In genomic region chr4:8430269-8431031, GRCm38 (mm10) we compare ENCODE assay signal across 21 mouse cellular contexts.
DNase-seq lines count a peak whose midpoint lies in the region; ATAC-seq and TF ChIP-seq lines count a peak whose summit lies in the region.
"Had no signal": no experiment of that assay in that cellular context is flagged by ENCODE, and none has a peak within 500 bp of the region (broad histone marks: within the 10 kb centered on the region; RNA-seq: fewer than 3 reads in every experiment).

No protein-coding gene starts in this region.

- H3K4me2 ChIP-seq in kidney, postnatal 0 days (ENCODE audit: low read length), result no peak overlapping the region
- H3K4me2 ChIP-seq in CH12.LX (ENCODE audit: insufficient read depth, low read depth, poor library complexity, severe bottlenecking), result 0 out of 2 replicates have a peak overlapping the region, but pooled peaks have one; percentile 36
- H3K4me2 ChIP-seq in hindbrain, embryonic 12.5 days (replicated peaks), result no peak overlapping the region
- H3K4me2 ChIP-seq: embryonic facial prominence, embryonic 13.5 days had no signal

- no peaks in the 10 kb centered on the region for H3K36me3 ChIP-seq in kidney, postnatal 0 days (ENCODE audit: insufficient read depth, low read length)
- no peaks in the 10 kb centered on the region for H3K36me3 ChIP-seq in CH12.LX (replicated peaks in 1 of 2; ENCODE audit: control insufficient read depth in 1 of 2, insufficient read depth in 1 of 2, low read length in 1 of 2)
- H3K36me3 ChIP-seq in embryonic facial prominence, embryonic 10.5 days (replicated peaks), result no peaks in the 10 kb centered on the region
- no peaks in the 10 kb centered on the region for H3K36me3 ChIP-seq in hindbrain, embryonic 12.5 days
- H3K36me3 ChIP-seq: embryonic facial prominence, embryonic 13.5 days; heart, embryonic 10.5 days; hindbrain, embryonic 10.5 days had no signal

- H3K4me1 ChIP-seq in kidney, postnatal 0 days (replicated peaks; ENCODE audit: insufficient read depth, low read length), result no peaks in the 10 kb centered on the region
- H3K4me1 ChIP-seq in CH12.LX (ENCODE audit: control insufficient read depth in 1 of 2, insufficient read depth in 2 of 2), result peaks cover 9 to 38% of the 10 kb centered on the region in 2 experiments
- peaks cover 15% of the 10 kb centered on the region for H3K4me1 ChIP-seq in embryonic facial prominence, embryonic 10.5 days
- H3K4me1 ChIP-seq in hindbrain, embryonic 12.5 days, result peaks cover 5% of the 10 kb centered on the region; the same call in 1 of the 2 replicates
- H3K4me1 ChIP-seq: embryonic facial prominence, embryonic 13.5 days had no signal

- in situ Hi-C loops in CH12.LX (cut with MboI; ENCODE audit: low pct_ligation_motif_present, low pct_unique_long_range_greater_than_20kb, low sequenced_read_pairs), result no loop called here

- TF ChIP-seq RAD21 in CH12.LX (IDR thresholded peaks at IDR 0.05; ENCODE audit: low read depth, low read length), result no peak

- TF ChIP-seq EP300 in CH12.LX (IDR thresholded peaks at IDR 0.05; ENCODE audit: low read length), result no peak

- dilution Hi-C loops in CH12.LX (cut with MboI; ENCODE audit: extremely low pct_ligation_motif_present, extremely low pct_unique_long_range_greater_than_20kb, low sequenced_read_pairs), result no loop called here

- ATAC-seq in kidney, postnatal 0 days (replicated peaks; ENCODE audit: low FRiP score, low read depth), result no peak
- ATAC-seq in hindbrain, embryonic 12.5 days (ENCODE audit: low FRiP score), result no peak
- ATAC-seq: CD4-positive, CD25-positive, alpha-beta regulatory T cell, adult 4 months; hindbrain, postnatal 0 days; intestine, embryonic 16.5 days; Patski had no signal

- WGBS in kidney, postnatal 0 days, result 83% methylated on average over 4 of the region's 4 CpGs
- WGBS in embryonic facial prominence, embryonic 10.5 days, result 81% methylated on average over 4 of the region's 4 CpGs
- 84% methylated on average over 4 of the region's 4 CpGs for WGBS in hindbrain, embryonic 12.5 days

- no peak for TF ChIP-seq CTCF in kidney, postnatal 0 days (IDR thresholded peaks at IDR 0.05; ENCODE audit: low read depth)
- no peak for TF ChIP-seq CTCF in CH12.LX (conservative IDR thresholded peaks at IDR 0.05 in 1 of 2, IDR thresholded peaks at IDR 0.05 in 1 of 2; ENCODE audit: low read depth in 2 of 2, low read length in 2 of 2)

- no peak overlapping the region for H3K9ac ChIP-seq in kidney, postnatal 0 days (ENCODE audit: low read depth, low read length)
- H3K9ac ChIP-seq in CH12.LX (ENCODE audit: insufficient read depth, low read depth), result no peak overlapping the region
- H3K9ac ChIP-seq in hindbrain, embryonic 12.5 days, result no peak overlapping the region
- H3K9ac ChIP-seq: embryonic facial prominence, embryonic 13.5 days had no signal

- no peak overlapping the region for H3K27ac ChIP-seq in kidney, postnatal 0 days
- no peak overlapping the region for H3K27ac ChIP-seq in CH12.LX (ENCODE audit: insufficient read depth, low read depth)
- H3K27ac ChIP-seq in embryonic facial prominence, embryonic 10.5 days (replicated peaks), result peak overlapping the region; percentile 27; the same call in 1 of the 2 replicates
- H3K27ac ChIP-seq in hindbrain, embryonic 12.5 days, result no peak overlapping the region
- H3K27ac ChIP-seq: embryonic facial prominence, embryonic 13.5 days; heart, embryonic 10.5 days; hindbrain, embryonic 10.5 days; hindbrain, postnatal 0 days had no signal

- TF ChIP-seq POLR2A in CH12.LX (IDR thresholded peaks at IDR 0.05; ENCODE audit: low read depth, low read length), result no peak

- no peaks in the 10 kb centered on the region for H3K27me3 ChIP-seq in kidney, postnatal 0 days (ENCODE audit: insufficient read depth, low read length)
- H3K27me3 ChIP-seq in CH12.LX (replicated peaks), result no peaks in the 10 kb centered on the region
- H3K27me3 ChIP-seq in embryonic facial prominence, embryonic 10.5 days (replicated peaks; ENCODE audit: low read depth, poor library complexity, severe bottlenecking), result peaks cover 13% of the 10 kb centered on the region; the same call in 1 of the 2 replicates
- no peaks in the 10 kb centered on the region for H3K27me3 ChIP-seq in hindbrain, embryonic 12.5 days
- H3K27me3 ChIP-seq: Patski had no signal

- peak; percentile 28 for DNase-seq in embryo, embryonic 10.5 days (ENCODE audit: low spot score)
- DNase-seq in embryo, embryonic 10 days (ENCODE audit: low spot score), result no peak
- DNase-seq in kidney, postnatal 0 days (ENCODE audit: low spot score), result peak; percentile 9
- no peak for DNase-seq in kidney, adult 18-20 months
- DNase-seq in CH12.LX (ENCODE audit: extremely low read depth), result no peak
- DNase-seq in embryonic facial prominence, embryonic 10.5 days (ENCODE audit: low spot score), result no peak
- DNase-seq: adrenal gland, adult 2 months; cerebellum, adult 8-10 months; gastrocnemius, postnatal 10 days; lung, postnatal 4 days; right cerebral cortex, postnatal 25 days; spleen, adult 18-20 months had no signal

- no peak overlapping the region for H3K4me3 ChIP-seq in kidney, postnatal 0 days (replicated peaks; ENCODE audit: low read depth, low read length)
- H3K4me3 ChIP-seq in CH12.LX (replicated peaks in 1 of 3; ENCODE audit: low read depth in 2 of 3, low read length in 2 of 3, poor library complexity in 1 of 3), result no peak overlapping the region
- H3K4me3 ChIP-seq in embryonic facial prominence, embryonic 10.5 days, result no peak overlapping the region
- no peak overlapping the region for H3K4me3 ChIP-seq in hindbrain, embryonic 12.5 days
- H3K4me3 ChIP-seq: embryonic facial prominence, embryonic 13.5 days; erythroblast, embryonic 14.5 days; heart, embryonic 10.5 days; hindbrain, embryonic 10.5 days had no signal

- no peaks in the 10 kb centered on the region for H3K79me2 ChIP-seq in CH12.LX (replicated peaks; ENCODE audit: control insufficient read depth, extremely low read depth, insufficient read depth, poor library complexity, severe bottlenecking)

- H3K9me3 ChIP-seq in kidney, postnatal 0 days (replicated peaks; ENCODE audit: low read length), result no peaks in the 10 kb centered on the region
- no peaks in the 10 kb centered on the region for H3K9me3 ChIP-seq in CH12.LX (replicated peaks; ENCODE audit: low read length)
- H3K9me3 ChIP-seq in embryonic facial prominence, embryonic 10.5 days, result no peaks in the 10 kb centered on the region
- no peaks in the 10 kb centered on the region for H3K9me3 ChIP-seq in hindbrain, embryonic 12.5 days (replicated peaks)
- H3K9me3 ChIP-seq: embryonic facial prominence, embryonic 13.5 days; heart, embryonic 10.5 days; hindbrain, embryonic 10.5 days had no signal

TF ChIP-seq in CH12.LX, 34 proteins besides CTCF, POLR2A, EP300 and RAD21:
- TF ChIP-seq USF1 (IDR thresholded peaks at IDR 0.05; ENCODE audit: low read depth, low read length) (no peak), MAX (IDR thresholded peaks at IDR 0.05; ENCODE audit: low read length) (no peak), ZKSCAN1 (IDR thresholded peaks at IDR 0.05; ENCODE audit: borderline replicate concordance, low read depth, low read length) (no peak), GABPA (IDR thresholded peaks at IDR 0.05; ENCODE audit: insufficient replicate concordance, low read depth, low read length) (no peak), POLR2AphosphoS2 (IDR thresholded peaks at IDR 0.05; ENCODE audit: low read depth, low read length) (no peak), JUN (IDR thresholded peaks at IDR 0.05; ENCODE audit: insufficient read depth, low read depth, low read length) (no peak), TCF12 (IDR thresholded peaks at IDR 0.05; ENCODE audit: low read depth, low read length) (no peak), NELFE (IDR thresholded peaks at IDR 0.05; ENCODE audit: low read depth, low read length) (no peak), MAFK (IDR thresholded peaks at IDR 0.05; ENCODE audit: insufficient replicate concordance, low read length) (no peak), KAT2A (IDR thresholded peaks at IDR 0.05; ENCODE audit: insufficient replicate concordance, low read length) (no peak), SMC3 (IDR thresholded peaks at IDR 0.05; ENCODE audit: low read depth, low read length) (no peak), ZNF384 (IDR thresholded peaks at IDR 0.05; ENCODE audit: low read depth, low read length) (no peak), USF2 (conservative IDR thresholded peaks at IDR 0.05; ENCODE audit: low read depth, low read length) (no peak), TBP (conservative IDR thresholded peaks at IDR 0.05; ENCODE audit: low read depth, low read length) (no peak), ETS1 (conservative IDR thresholded peaks at IDR 0.05; ENCODE audit: low read depth, low read length) (no peak), ELF1 (IDR thresholded peaks at IDR 0.05; ENCODE audit: low read depth, low read length) (no peak)

Comparison
In these comparisons a context has a peak if more than half of its experiments do, and no peak if none do; other contexts are left out.
1. DNase-seq: peak in embryo, embryonic 10.5 days (single experiment) and kidney, postnatal 0 days (single experiment); none in embryo, embryonic 10 days (single experiment), kidney, adult 18-20 months (single experiment), CH12.LX (single experiment) and embryonic facial prominence, embryonic 10.5 days (single experiment).